Mouse (Mus musculus) hindbrain, embryonic 10.5 days (tissue): Measurements from ENCODE around the gene Zfp366. TPM values are rescaled to one million over a fixed set of nuclear protein-coding genes. Genes with fewer than 3 reads are reported as not detected.

Experiments
- DNase-seq: peaks from one replicate; pipeline ENCODE4 v3.0.0-alpha.2; 2017; ENCODE audit warnings: low spot score
- H3K27ac ChIP-seq: fragments of 300-500 bp; sonication (generic); 2 replicates; pipeline ENCODE4 v1.5.1; 2016; ENCODE audit warnings: mild to moderate bottlenecking, moderate library complexity
- H3K27me3 ChIP-seq: fragments of 300-500 bp; sonication (generic); 2 replicates; pipeline ENCODE4 v1.6.1; 2016; ENCODE audit warnings: mild to moderate bottlenecking; ENCODE audit not compliant: poor library complexity, insufficient read depth, severe bottlenecking
- H3K36me3 ChIP-seq: fragments of 300-500 bp; sonication (generic); 2 replicates; pipeline ENCODE4 v1.6.1; 2016; ENCODE audit warnings: mild to moderate bottlenecking, moderate library complexity
- H3K4me1 ChIP-seq: fragments of 300-500 bp; sonication (generic); replicated peaks from 2 replicates; pipeline ENCODE4 v1.6.1; 2016; ENCODE audit warnings: mild to moderate bottlenecking
- H3K4me3 ChIP-seq: fragments of 300-500 bp; sonication (generic); 2 replicates; pipeline ENCODE4 v1.5.1; 2016; ENCODE audit warnings: mild to moderate bottlenecking, moderate library complexity
- H3K9me3 ChIP-seq: fragments of 300-500 bp; sonication (generic); 2 replicates; pipeline ENCODE4 v1.6.1; 2016; ENCODE audit warnings: mild to moderate bottlenecking, moderate library complexity
- WGBS: fragments of 180-500 bp; shearing (Covaris S2); methylation state at CpG from one replicate; pipeline ENCODE4 v1.1.7; 2016; 5-methylcytosine and 5-hydroxymethylcytosine counted together
- polyA plus RNA-seq: library from polyadenylated mRNA; unstranded; fragments of >200 nt; fragmentation: Nextera tagmentation; extraction: Ambion mirVana; gene quantifications from 2 replicates; pipeline ENCODE4 v1.2.1, GENCODE M21; 2016

The Zfp366 gene
- polyA plus RNA-seq, 1 experiment from 2014 or later, result 0.43 TPM

- Histone ChIP-seq H3K4me1 (peaks cover 2% of the 10 kb centered on the region; the same call in 1 of the 2 replicates), H3K4me3 (no peak overlapping the region), H3K36me3 (no peaks in the 10 kb centered on the region), H3K9me3 (no peaks in the 10 kb centered on the region), H3K27me3 (no peaks in the 10 kb centered on the region), H3K27ac (peak overlapping the region; percentile 25; the same call in 1 of the 2 replicates)
- WGBS, result 76% methylated on average over 11 of the region's 11 CpGs
- no peak for DNase-seq
Measured at GRCm38 (mm10) chr13:99190466-99190865, 5.8 kb downstream of the Zfp366 start.

- H3K27me3 ChIP-seq, result no peaks in the 10 kb centered on the region
- no peak for DNase-seq
- no peaks in the 10 kb centered on the region for H3K36me3 ChIP-seq
- WGBS, result 91% methylated on average over 13 of the region's 13 CpGs
- H3K27ac ChIP-seq, result no peak overlapping the region; the same call in 1 of the 2 replicates
- no peaks in the 10 kb centered on the region for H3K4me1 ChIP-seq
- no peaks in the 10 kb centered on the region for H3K9me3 ChIP-seq
- H3K4me3 ChIP-seq, result no peak overlapping the region
Measured at GRCm38 (mm10) chr13:99191063-99191462, 6.4 kb downstream of the Zfp366 start.

DNA sequence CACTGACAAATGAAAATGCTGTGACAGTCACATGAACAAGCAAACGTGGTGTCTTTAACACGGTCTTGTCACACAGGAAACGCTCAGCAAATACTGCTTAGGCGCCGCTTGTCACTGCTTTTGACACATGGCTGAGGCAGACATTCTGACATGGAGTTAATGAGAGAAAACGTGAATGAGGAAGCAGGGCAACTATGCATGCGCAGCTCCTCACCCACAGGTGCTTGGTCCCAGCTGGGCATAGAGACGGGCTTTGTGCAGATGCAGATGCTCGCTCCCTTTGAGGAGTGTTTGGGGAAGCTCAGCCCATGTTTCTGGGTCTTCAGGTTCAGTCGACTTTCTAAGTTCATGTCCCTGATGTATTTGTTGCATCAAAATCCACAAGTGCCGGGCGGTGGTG lies 11.7 kb downstream of the Zfp366 start:
- no peaks in the 10 kb centered on the region for H3K9me3 ChIP-seq
- no peak overlapping the region for H3K27ac ChIP-seq
- H3K4me3 ChIP-seq, result no peak overlapping the region
- H3K4me1 ChIP-seq, result no peaks in the 10 kb centered on the region
- DNase-seq, result no peak
- H3K27me3 ChIP-seq, result no peaks in the 10 kb centered on the region
- 86% methylated on average over 12 of the region's 12 CpGs for WGBS
- H3K36me3 ChIP-seq, result no peaks in the 10 kb centered on the region

DNA sequence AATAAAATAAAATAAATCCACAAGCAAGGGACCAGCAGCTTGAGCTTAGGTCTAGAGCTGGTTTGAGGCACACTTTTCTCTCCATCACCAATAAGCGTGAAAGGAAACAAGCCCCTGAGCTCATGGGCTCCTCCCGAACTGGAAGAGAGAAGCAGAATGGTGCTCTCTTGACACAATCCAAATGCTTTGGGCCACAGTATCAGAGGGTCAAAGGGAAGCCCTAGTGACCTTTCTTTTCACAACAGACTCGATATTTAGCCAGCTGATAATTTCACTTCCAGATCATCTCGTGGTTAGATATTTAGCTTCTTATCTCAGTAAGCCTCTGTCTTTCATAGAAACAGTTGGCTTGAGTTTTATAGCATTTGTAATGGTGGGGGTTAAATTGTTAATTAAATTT lies 12.2 kb downstream of the Zfp366 start:
- no peaks in the 10 kb centered on the region for H3K36me3 ChIP-seq
- DNase-seq, result no peak
- H3K4me1 ChIP-seq, result no peaks in the 10 kb centered on the region
- no peak overlapping the region for H3K4me3 ChIP-seq
- H3K9me3 ChIP-seq, result no peaks in the 10 kb centered on the region
- 70% methylated on average over 4 of the region's 4 CpGs for WGBS
- H3K27me3 ChIP-seq, result no peaks in the 10 kb centered on the region
- H3K27ac ChIP-seq, result no peak overlapping the region

DNA sequence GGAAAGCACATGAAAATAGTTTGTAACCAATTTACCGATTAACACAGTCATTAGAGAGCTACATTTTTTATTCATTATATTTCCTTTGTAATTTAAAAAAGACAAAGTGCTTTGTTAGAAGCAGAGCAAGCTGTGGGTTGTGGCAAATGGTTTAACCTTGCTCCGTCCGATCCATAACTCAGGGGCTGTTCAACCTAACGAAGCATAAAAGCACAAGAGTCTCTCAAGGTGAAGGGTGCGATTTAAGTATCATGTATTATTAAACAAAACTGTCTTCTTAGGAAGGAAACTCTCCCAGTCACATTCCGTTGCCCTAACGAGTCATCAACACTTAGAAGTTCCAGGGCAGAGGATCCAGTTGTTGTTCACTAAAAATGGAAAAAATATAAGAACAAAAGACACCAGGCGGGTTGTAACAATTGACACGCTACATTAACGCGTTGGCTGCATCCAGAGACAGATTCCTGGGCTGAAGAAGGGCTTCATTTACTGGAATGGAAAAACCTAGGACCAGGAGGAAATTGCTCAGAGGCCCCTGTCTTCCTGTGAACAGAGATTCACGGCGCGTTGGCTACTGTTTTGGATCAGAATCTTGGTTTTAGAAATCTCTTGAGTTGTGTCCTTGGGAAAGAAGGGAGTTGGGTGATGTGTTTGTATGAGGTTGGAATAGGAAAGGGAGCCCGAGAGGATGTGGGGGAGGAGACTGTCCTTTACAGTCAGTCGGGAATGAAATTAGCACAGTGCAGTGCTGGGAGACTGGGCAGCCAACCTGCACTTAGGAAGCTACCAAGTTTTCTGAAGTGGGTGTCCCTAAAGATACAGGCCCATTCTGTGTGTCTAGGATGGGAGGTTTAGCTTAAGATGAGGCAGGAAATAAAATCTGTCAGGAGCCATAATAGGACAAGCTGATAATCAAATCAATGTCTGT lies 17.3 kb downstream of the Zfp366 start:
- WGBS, result 78% methylated on average over 16 of the region's 16 CpGs
- DNase-seq, result no peak

GRCm38 (mm10) chr13:99207214-99207613 lies 22.6 kb downstream of the Zfp366 start:
- H3K27me3 ChIP-seq, result no peaks in the 10 kb centered on the region
- WGBS, result 94% methylated on average over 9 of the region's 9 CpGs
- no peak overlapping the region for H3K4me3 ChIP-seq
- H3K27ac ChIP-seq, result no peak overlapping the region
- H3K36me3 ChIP-seq, result no peaks in the 10 kb centered on the region
- H3K4me1 ChIP-seq, result peaks cover 4% of the 10 kb centered on the region; the same call in 1 of the 2 replicates
- no peak for DNase-seq
- no peaks in the 10 kb centered on the region for H3K9me3 ChIP-seq

More for the DNA sequence above, 17.3 kb downstream of the Zfp366 start:
- no peak overlapping the region for H3K4me3 ChIP-seq
- H3K9me3 ChIP-seq, result no peaks in the 10 kb centered on the region
- H3K36me3 ChIP-seq, result no peaks in the 10 kb centered on the region
- no peaks in the 10 kb centered on the region for H3K27me3 ChIP-seq
- peaks cover 7% of the 10 kb centered on the region; the same call in 1 of the 2 replicates for H3K4me1 ChIP-seq
- no peak overlapping the region for H3K27ac ChIP-seq

DNA sequence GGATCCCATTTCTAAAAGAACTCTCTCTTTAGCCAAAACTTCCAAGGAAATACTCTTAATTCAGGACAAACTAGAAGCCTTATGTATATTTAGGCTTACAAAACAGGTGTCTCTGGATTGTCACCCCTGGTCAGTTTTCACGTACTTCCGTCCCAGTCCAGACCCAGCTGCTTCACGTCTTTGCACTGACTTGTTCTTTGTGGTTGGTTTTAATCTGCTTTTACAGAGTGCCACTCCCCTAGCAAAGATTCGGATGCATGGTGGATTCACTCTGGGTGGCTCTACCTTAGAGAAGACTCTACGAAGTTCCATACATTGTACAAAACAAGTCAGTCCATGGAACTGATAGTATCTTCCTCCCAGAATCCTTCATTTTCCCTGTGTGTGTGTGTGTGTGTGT lies 25.2 kb downstream of the Zfp366 start:
- 93% methylated on average over 5 of the region's 5 CpGs for WGBS
- H3K4me1 ChIP-seq, result peaks cover 9% of the 10 kb centered on the region; the same call in 1 of the 2 replicates
- no peak overlapping the region for H3K27ac ChIP-seq
- no peak overlapping the region for H3K4me3 ChIP-seq
- H3K36me3 ChIP-seq, result no peaks in the 10 kb centered on the region
- no peaks in the 10 kb centered on the region for H3K9me3 ChIP-seq
- no peaks in the 10 kb centered on the region for H3K27me3 ChIP-seq
- DNase-seq, result no peak

GRCm38 (mm10) chr13:99210837-99211236 lies 26.2 kb downstream of the Zfp366 start:
- WGBS, result 82% methylated on average over 5 of the region's 5 CpGs
- no peaks in the 10 kb centered on the region for H3K36me3 ChIP-seq
- H3K27me3 ChIP-seq, result no peaks in the 10 kb centered on the region
- no peak overlapping the region for H3K27ac ChIP-seq
- DNase-seq, result no peak
- no peaks in the 10 kb centered on the region for H3K9me3 ChIP-seq
- H3K4me3 ChIP-seq, result no peak overlapping the region
- peaks cover 9% of the 10 kb centered on the region; the same call in 1 of the 2 replicates for H3K4me1 ChIP-seq

GRCm38 (mm10) chr13:99212976-99213375 lies 28.4 kb downstream of the Zfp366 start:
- Histone ChIP-seq H3K27me3 (no peaks in the 10 kb centered on the region), H3K4me1 (peaks cover 14% of the 10 kb centered on the region), H3K9me3 (no peaks in the 10 kb centered on the region), H3K36me3 (no peaks in the 10 kb centered on the region), H3K4me3 (no peak overlapping the region), H3K27ac (no peak overlapping the region)
- no peak for DNase-seq
- WGBS, result 78% methylated on average over 5 of the region's 5 CpGs

DNA sequence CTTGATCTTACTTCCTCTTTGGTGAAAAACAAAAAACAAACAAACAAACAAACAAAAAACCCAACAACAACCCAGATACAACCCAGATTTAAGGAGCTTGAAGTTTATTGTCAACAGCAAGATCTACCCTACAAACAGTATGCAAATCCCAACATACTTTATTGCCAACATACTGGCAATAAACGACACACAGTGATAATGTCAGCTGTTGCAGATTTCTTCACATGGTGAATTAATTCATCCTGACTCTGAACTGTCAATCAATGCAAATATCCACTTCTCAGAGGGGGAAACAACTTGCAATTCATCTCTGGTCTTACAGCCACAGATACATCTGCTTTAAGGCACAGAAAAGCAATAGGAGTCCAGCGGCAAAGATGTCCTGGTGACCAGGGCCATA lies 31.4 kb downstream of the Zfp366 start:
- DNase-seq, result no peak
- H3K4me1 ChIP-seq, result peaks cover 24% of the 10 kb centered on the region
- WGBS, result 78% methylated on average over 2 of the region's 2 CpGs
- no peak overlapping the region for H3K4me3 ChIP-seq
- no peaks in the 10 kb centered on the region for H3K27me3 ChIP-seq
- H3K36me3 ChIP-seq, result no peaks in the 10 kb centered on the region
- no peak overlapping the region for H3K27ac ChIP-seq
- H3K9me3 ChIP-seq, result no peaks in the 10 kb centered on the region

- Histone ChIP-seq H3K27ac (peak overlapping the region; percentile 64; the same call in 1 of the 2 replicates), H3K36me3 (no peaks in the 10 kb centered on the region), H3K4me3 (no peak overlapping the region), H3K4me1 (peaks cover 23% of the 10 kb centered on the region), H3K27me3 (no peaks in the 10 kb centered on the region), H3K9me3 (no peaks in the 10 kb centered on the region)
- 10% methylated on average over 4 of the region's 4 CpGs for WGBS
- DNase-seq, result peak; percentile 12
Measured at GRCm38 (mm10) chr13:99217984-99218383, 33.4 kb downstream of the Zfp366 start.

- peaks cover 16% of the 10 kb centered on the region for H3K4me1 ChIP-seq
- no peak overlapping the region for H3K4me3 ChIP-seq
- H3K27me3 ChIP-seq, result no peaks in the 10 kb centered on the region
- no peak overlapping the region for H3K27ac ChIP-seq
- H3K36me3 ChIP-seq, result no peaks in the 10 kb centered on the region
- H3K9me3 ChIP-seq, result no peaks in the 10 kb centered on the region
- 96% methylated on average over 4 of the region's 4 CpGs for WGBS
- no peak for DNase-seq
Measured at GRCm38 (mm10) chr13:99219586-99219985, 35.0 kb downstream of the Zfp366 start.

DNA sequence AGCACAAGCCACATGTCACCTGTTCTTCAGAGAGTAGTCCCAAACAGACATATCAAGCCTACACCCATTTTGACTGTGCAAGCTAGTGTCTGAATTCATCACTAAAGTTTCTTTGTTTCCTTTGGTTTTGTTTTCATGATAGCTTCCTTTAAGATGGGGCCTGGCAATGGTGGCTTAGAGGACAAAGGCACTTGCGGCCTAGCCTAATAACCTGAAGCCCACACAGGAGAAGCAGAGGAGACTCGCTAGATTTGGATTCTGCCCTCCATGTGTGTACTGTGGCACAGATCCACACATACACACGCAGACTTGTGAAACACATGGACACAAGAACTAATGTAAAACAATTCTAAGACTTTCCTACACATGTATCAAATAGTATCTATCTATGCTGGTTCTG lies 37.4 kb downstream of the Zfp366 start:
- no peak overlapping the region for H3K27ac ChIP-seq
- no peak for DNase-seq
- H3K36me3 ChIP-seq, result no peaks in the 10 kb centered on the region
- H3K4me3 ChIP-seq, result no peak overlapping the region
- no peaks in the 10 kb centered on the region for H3K9me3 ChIP-seq
- H3K27me3 ChIP-seq, result no peaks in the 10 kb centered on the region
- 93% methylated on average over 3 of the region's 3 CpGs for WGBS
- peaks cover 18% of the 10 kb centered on the region for H3K4me1 ChIP-seq
